Mouse (Mus musculus) CH12.LX (cell line): ENCODE measurements around the gene Rad52. TPM values are rescaled to one million over a fixed set of nuclear protein-coding genes. Genes with fewer than 3 reads are reported as not detected.

Experiments used
- DNase-seq: peaks from one replicate; pipeline ENCODE4 v3.0.0-alpha.2; 2013; ENCODE audit errors: extremely low read depth
- H3K27ac ChIP-seq: 2 replicates; pipeline ENCODE4 v1.5.1; 2012; ENCODE audit warnings: low read depth, mild to moderate bottlenecking, control low read depth, moderate library complexity; ENCODE audit not compliant: insufficient read depth
- H3K27me3 ChIP-seq: replicated peaks from 2 replicates; pipeline ENCODE3; 2012; ENCODE audit warnings: inconsistent platforms
- H3K36me3 ChIP-seq, 2 experiments: replicated peaks in 1 of 2; 2 replicates each; pipeline versions ENCODE3 to v1.6.1; 2012; ENCODE audit warnings: inconsistent platforms in 1 of 2, low read length in 1 of 2, mild to moderate bottlenecking in 1 of 2, mixed read lengths in 1 of 2, moderate library complexity in 1 of 2; ENCODE audit not compliant: control insufficient read depth in 1 of 2, insufficient read depth in 1 of 2
- H3K4me1 ChIP-seq, 2 experiments: 2 replicates each; pipeline ENCODE4 v1.6.1; 2012; ENCODE audit warnings: inconsistent platforms in 1 of 2, moderate library complexity in 1 of 2; ENCODE audit not compliant: insufficient read depth in 2 of 2, control insufficient read depth in 1 of 2
- H3K4me2 ChIP-seq: 2 replicates; pipeline ENCODE4 v1.6.1; 2012; ENCODE audit warnings: low read depth, mild to moderate bottlenecking, control low read depth; ENCODE audit not compliant: poor library complexity, insufficient read depth, severe bottlenecking
- H3K4me3 ChIP-seq, 3 experiments: fragments of 150-350 bp in 1 of 3; sonication (generic) in 1 of 3; replicated peaks in 1 of 3; 2 replicates each; pipeline versions ENCODE3 to v1.5.1; 2011 to 2012; ENCODE audit warnings: low read depth in 2 of 3, low read length in 2 of 3, mild to moderate bottlenecking in 2 of 3, moderate library complexity in 2 of 3, control low read depth in 1 of 3, improper control_type of control experiment in 1 of 3, inconsistent platforms in 1 of 3, mixed read lengths in 1 of 3; ENCODE audit not compliant: poor library complexity in 1 of 3
- H3K79me2 ChIP-seq: replicated peaks from 2 replicates; pipeline ENCODE4 v1.6.1; 2012; ENCODE audit warnings: mild to moderate bottlenecking, moderate library complexity; ENCODE audit not compliant: control insufficient read depth, poor library complexity, insufficient read depth, severe bottlenecking; ENCODE audit errors: extremely low read depth
- H3K9ac ChIP-seq: 2 replicates; pipeline ENCODE4 v1.6.1; 2012; ENCODE audit warnings: low read depth, mild to moderate bottlenecking, control low read depth, moderate library complexity; ENCODE audit not compliant: insufficient read depth
- H3K9me3 ChIP-seq: replicated peaks from 2 replicates; pipeline ENCODE3; 2012; ENCODE audit warnings: low read length, inconsistent platforms, mixed read lengths
- CHD2 ChIP-seq: IDR thresholded peaks from 2 replicates; pipeline ENCODE4 v1.6.1; 2011; ENCODE audit warnings: low read length, improper control_type of control experiment
- CTCF ChIP-seq, 2 experiments: IDR thresholded peaks in 1 of 2; conservative IDR thresholded peaks in 1 of 2; 2 replicates each; pipeline ENCODE4 v1.5.1; 2011 to 2012; ENCODE audit warnings: low read depth in 2 of 2, low read length in 2 of 2, improper control_type of control experiment in 1 of 2, inconsistent platforms in 1 of 2, mild to moderate bottlenecking in 1 of 2, moderate library complexity in 1 of 2
- E2F4 ChIP-seq: IDR thresholded peaks from 2 replicates; pipeline ENCODE4 v1.6.1; 2011; ENCODE audit warnings: low read depth, low read length, improper control_type of control experiment; ENCODE audit not compliant: insufficient replicate concordance
- ELF1 ChIP-seq: IDR thresholded peaks from 2 replicates; pipeline ENCODE4 v1.6.1; 2014; ENCODE audit warnings: low read depth, mild to moderate bottlenecking, inconsistent platforms, low read length, improper control_type of control experiment
- EP300 ChIP-seq: IDR thresholded peaks from 2 replicates; pipeline ENCODE4 v1.6.1; 2011; ENCODE audit warnings: low read length, improper control_type of control experiment
- ETS1 ChIP-seq: conservative IDR thresholded peaks from 2 replicates; pipeline ENCODE4 v1.6.1; 2012; ENCODE audit warnings: low read depth, mild to moderate bottlenecking, inconsistent platforms, low read length, improper control_type of control experiment, moderate library complexity
- GABPA ChIP-seq: IDR thresholded peaks from 2 replicates; pipeline ENCODE4 v1.6.1; 2012; ENCODE audit warnings: low read depth, low read length, improper control_type of control experiment, inconsistent platforms; ENCODE audit not compliant: insufficient replicate concordance
- KAT2A ChIP-seq: IDR thresholded peaks from 2 replicates; pipeline ENCODE4 v1.6.1; 2012; ENCODE audit warnings: low read length, improper control_type of control experiment, inconsistent platforms; ENCODE audit not compliant: insufficient replicate concordance
- MAFK ChIP-seq: IDR thresholded peaks from 2 replicates; pipeline ENCODE4 v1.6.1; 2011; ENCODE audit warnings: low read length, improper control_type of control experiment; ENCODE audit not compliant: insufficient replicate concordance
- MXI1 ChIP-seq: IDR thresholded peaks from 2 replicates; pipeline ENCODE4 v1.6.1; 2011; ENCODE audit warnings: mild to moderate bottlenecking, low read depth, low read length, improper control_type of control experiment
- MYC ChIP-seq: IDR thresholded peaks from 2 replicates; pipeline ENCODE4 v1.6.1; 2011; ENCODE audit warnings: low read depth, mild to moderate bottlenecking, improper control_type of control experiment, low read length
- NELFE ChIP-seq: IDR thresholded peaks from 2 replicates; pipeline ENCODE4 v1.6.1; 2011; ENCODE audit warnings: low read depth, low read length, improper control_type of control experiment
- POLR2AphosphoS2 ChIP-seq: IDR thresholded peaks from 2 replicates; pipeline ENCODE4 v1.6.1; 2011; ENCODE audit warnings: low read depth, low read length, improper control_type of control experiment
- ZMIZ1 ChIP-seq: IDR thresholded peaks from 2 replicates; pipeline ENCODE4 v1.6.1; 2012; ENCODE audit warnings: low read depth, mild to moderate bottlenecking, inconsistent platforms, low read length, improper control_type of control experiment
- dilution Hi-C: fragments of 300-500 bp; cut with MboI; formaldehyde crosslinking; loops from 2 replicates; pipeline ENCODE4 v1.14.3; 2020; ENCODE audit warnings: low sequenced_read_pairs; ENCODE audit not compliant: extremely low pct_unique_long_range_greater_than_20kb, extremely low pct_ligation_motif_present
- in situ Hi-C: fragments of 300-500 bp; cut with MboI; formaldehyde crosslinking; loops from 3 replicates; pipeline ENCODE4 v1.14.3; 2019; ENCODE audit warnings: low sequenced_read_pairs, low pct_ligation_motif_present, low pct_unique_long_range_greater_than_20kb, mixed read lengths
- polyA plus RNA-seq: library from polyadenylated mRNA; unstranded; fragments of >175 nt; gene quantifications from 2 replicates; pipeline ENCODE4 v1.2.1, GENCODE M21; 2012; ENCODE audit warnings: low read depth; ENCODE audit not compliant: insufficient read length
- total RNA-seq, 2 experiments: library from RNA; depleted of rRNA; stranded (reverse); fragments of 300-350 nt in 1 of 2; fragments of >200 nt in 1 of 2; gene quantifications; 2 replicates each; pipeline ENCODE4 v1.2.3; 2012 to 2014

The Rad52 gene
- total and polyA plus RNA-seq, 3 experiments, result 9.3 to 12.2 (median 10.2) TPM

- dilution Hi-C loops (no loop called here), in situ Hi-C loops (loop anchor here (10.0 to 25.0 kb wide), 3 partner anchors 103 to 428 kb away; partner anchors contain the start of gene Fbxl14)
- H3K27me3 ChIP-seq, result no peaks in the 10 kb centered on the region
- TF ChIP-seq MAFK, result no peak
- no peak for TF ChIP-seq ZMIZ1
- TF ChIP-seq CHD2, result no peak
- TF ChIP-seq E2F4, result no peak
- TF ChIP-seq NELFE, result no peak
- no peak for TF ChIP-seq GABPA
- DNase-seq, result no peak
- peaks cover 55 to 84% of the 10 kb centered on the region in 2 experiments for H3K36me3 ChIP-seq
- no peak overlapping the region for H3K27ac ChIP-seq
- no peak overlapping the region for H3K4me2 ChIP-seq
- H3K9me3 ChIP-seq, result no peaks in the 10 kb centered on the region
- no peak overlapping the region for H3K9ac ChIP-seq
- peaks cover 4 to 34% of the 10 kb centered on the region in 2 experiments for H3K4me1 ChIP-seq
- no peak overlapping the region for H3K4me3 ChIP-seq
- no peaks in the 10 kb centered on the region for H3K79me2 ChIP-seq
Measured at GRCm38 (mm10) chr6:119915710-119916109, 13.2 kb downstream of the Rad52 start.

DNA sequence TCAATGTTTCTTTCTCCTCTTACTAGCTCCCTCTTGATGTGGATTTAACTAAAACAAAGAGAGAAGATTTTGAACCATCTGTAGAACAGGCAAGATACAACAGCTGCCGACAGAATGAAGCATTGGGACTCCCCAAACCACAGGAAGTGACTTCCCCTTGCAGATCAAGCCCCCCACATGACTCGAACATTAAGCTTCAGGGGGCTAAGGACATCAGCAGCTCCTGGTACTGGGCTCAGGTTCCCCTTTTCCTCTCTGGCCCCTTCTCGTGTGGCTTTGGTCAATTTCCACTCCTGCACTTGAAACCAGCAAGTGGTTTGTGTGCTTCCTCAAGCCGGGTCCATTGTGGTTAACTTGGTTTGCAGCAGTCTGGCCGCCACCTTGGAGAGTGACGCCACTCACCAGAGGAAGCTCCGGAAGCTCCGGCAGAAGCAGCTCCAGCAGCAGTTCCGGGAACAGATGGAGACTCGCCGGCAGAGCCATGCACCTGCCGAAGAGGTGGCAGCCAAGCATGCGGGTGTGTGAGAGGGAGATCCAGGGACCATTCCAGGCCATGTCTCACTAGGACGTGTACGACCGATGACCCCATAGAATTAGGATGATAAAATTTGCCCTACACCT, 16.2 kb downstream of the Rad52 start:
- H3K4me1 ChIP-seq, result peaks cover 4 to 18% of the 10 kb centered on the region in 2 experiments
- no peaks in the 10 kb centered on the region for H3K27me3 ChIP-seq
- H3K79me2 ChIP-seq, result no peaks in the 10 kb centered on the region
- no peak overlapping the region for H3K4me2 ChIP-seq
- H3K9ac ChIP-seq, result no peak overlapping the region
- H3K9me3 ChIP-seq, result no peaks in the 10 kb centered on the region
- in situ Hi-C loops (loop anchor here (10.0 to 25.0 kb wide), 3 partner anchors 106 to 431 kb away; partner anchors contain the start of gene Fbxl14), dilution Hi-C loops (no loop called here)
- TF ChIP-seq POLR2AphosphoS2, result peak; percentile 45; the same call in 1 of the 2 replicates
- no peak for TF ChIP-seq EP300
- no peak for TF ChIP-seq CTCF (conservative IDR thresholded peaks at IDR 0.05 in 1 of 2, IDR thresholded peaks at IDR 0.05 in 1 of 2; ENCODE audit: low read depth in 2 of 2, low read length in 2 of 2)
- peak; percentile 73 for DNase-seq
- peaks cover 60 to 86% of the 10 kb centered on the region in 2 experiments for H3K36me3 ChIP-seq
- no peak overlapping the region for H3K27ac ChIP-seq
- no peak overlapping the region for H3K4me3 ChIP-seq

- in situ Hi-C loops (loop anchor here (25.0 kb wide), 2 partner anchors 110 to 435 kb away; partner anchors contain the start of gene Fbxl14), dilution Hi-C loops (no loop called here)
- Histone ChIP-seq H3K36me3 (peaks cover 67 to 90% of the 10 kb centered on the region in 2 experiments), H3K4me2 (no peak overlapping the region), H3K9me3 (no peaks in the 10 kb centered on the region), H3K27me3 (no peaks in the 10 kb centered on the region), H3K4me3 (no peak overlapping the region), H3K9ac (no peak overlapping the region), H3K4me1 (peaks cover 4 to 24% of the 10 kb centered on the region in 2 experiments), H3K79me2 (0 out of 2 replicates have a peak, but pooled peaks cover 2% of the 10 kb centered on the region), H3K27ac (no peak overlapping the region)
- TF ChIP-seq MYC, result no peak
- no peak for TF ChIP-seq KAT2A
- no peak for TF ChIP-seq CHD2
- no peak for TF ChIP-seq MXI1
- TF ChIP-seq ETS1, result no peak
- no peak for TF ChIP-seq ELF1
- DNase-seq, result no peak
Measured at GRCm38 (mm10) chr6:119922136-119922535, 19.6 kb downstream of the Rad52 start.
